Mouse (Mus musculus): ENCODE measurements around the gene Spink2. TPM values are rescaled to one million over a fixed set of nuclear protein-coding genes. Genes with fewer than 3 reads are reported as not detected.
"Not testable (repeated sequence)": the region's sequence is repeated elsewhere in the genome, so short reads cannot be mapped to it uniquely, and the experiment has no call there.

Spink2 gene
- total RNA-seq (2021), result not detected
- long read RNA-seq, experiment 1, result 0 reads
- long read RNA-seq, experiment 2, result 0 reads

DNA sequence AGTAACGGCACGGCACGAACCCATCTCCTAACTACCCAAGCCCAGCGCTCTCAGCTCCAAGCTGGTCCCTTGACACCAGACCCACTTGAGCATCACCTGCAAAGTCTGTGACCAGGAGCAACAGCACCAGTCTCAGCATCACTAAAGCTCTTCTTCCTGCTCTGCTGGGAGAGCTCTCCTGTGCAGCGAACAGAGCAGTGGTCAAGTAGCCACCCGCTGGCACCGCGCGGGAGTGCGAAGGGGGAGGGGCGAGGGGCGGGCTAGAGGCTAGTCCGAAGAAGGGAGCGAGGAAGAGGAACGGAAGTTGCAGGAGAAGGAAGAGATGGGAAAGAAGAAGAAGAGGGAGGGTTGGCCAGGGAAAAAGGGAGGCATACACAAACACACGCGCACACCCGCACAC lies at the start of gene Spink2:
Spink2 (minus strand) TSS at position 236 of the 400 bp plus-strand sequence.
- intact Hi-C loops (cut with DNase I), result no loop called here
- peak; percentile 13 to 27 for DNase-seq

- no peak for DNase-seq
- intact Hi-C loops (cut with DNase I), result no loop called here
Observed at GRCm38 (mm10) chr5:77260141-77260540, 48.9 kb upstream of the Spink2 start.

DNA sequence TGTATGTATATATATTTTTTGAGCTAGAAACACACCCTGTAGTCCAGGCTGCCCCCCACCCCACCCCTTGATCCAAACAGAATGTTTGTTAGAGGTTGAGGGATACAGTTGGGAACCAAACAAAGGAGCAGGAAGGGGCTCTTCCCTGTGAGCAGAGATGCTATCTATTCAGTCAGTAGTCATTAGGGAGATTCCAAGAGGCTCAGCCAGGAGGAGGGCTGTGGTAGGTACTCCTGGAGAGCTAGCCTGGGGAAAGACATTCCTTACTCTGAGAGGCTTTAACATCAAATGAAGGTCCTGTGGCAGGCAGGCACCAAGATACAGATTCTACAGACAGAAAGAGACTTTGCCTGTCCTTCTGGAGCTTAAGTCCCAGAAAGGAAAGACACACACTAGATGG lies 48.0 kb upstream of the Spink2 start:
- intact Hi-C loops (cut with DNase I), result no loop called here
- DNase-seq, result no peak

- intact Hi-C loops (cut with DNase I), result no loop called here
- DNase-seq, result no peak
Observed at GRCm38 (mm10) chr5:77257603-77258002, 46.3 kb upstream of the Spink2 start.

DNA sequence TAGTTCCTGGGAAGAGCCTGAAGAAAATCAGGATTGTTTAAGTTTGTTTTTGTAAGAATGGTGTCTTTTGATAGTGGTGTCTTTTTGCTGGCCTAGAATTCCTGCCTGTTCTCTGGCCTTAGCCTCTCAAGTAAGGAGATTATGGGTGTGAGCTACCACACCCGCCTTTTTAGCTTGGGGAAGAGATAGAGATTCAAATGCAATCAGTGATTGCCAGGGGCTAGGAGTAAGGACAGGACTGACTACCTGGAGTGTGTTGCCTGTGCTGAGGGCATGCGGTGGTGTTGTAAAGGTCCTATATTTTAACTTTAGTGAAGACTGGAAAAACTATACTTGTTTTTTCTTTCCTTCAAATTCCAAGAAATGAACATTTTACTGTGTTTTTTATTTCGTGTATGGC lies 43.1 kb upstream of the Spink2 start:
- intact Hi-C loops (cut with DNase I), result no loop called here
- no peak for DNase-seq

DNA sequence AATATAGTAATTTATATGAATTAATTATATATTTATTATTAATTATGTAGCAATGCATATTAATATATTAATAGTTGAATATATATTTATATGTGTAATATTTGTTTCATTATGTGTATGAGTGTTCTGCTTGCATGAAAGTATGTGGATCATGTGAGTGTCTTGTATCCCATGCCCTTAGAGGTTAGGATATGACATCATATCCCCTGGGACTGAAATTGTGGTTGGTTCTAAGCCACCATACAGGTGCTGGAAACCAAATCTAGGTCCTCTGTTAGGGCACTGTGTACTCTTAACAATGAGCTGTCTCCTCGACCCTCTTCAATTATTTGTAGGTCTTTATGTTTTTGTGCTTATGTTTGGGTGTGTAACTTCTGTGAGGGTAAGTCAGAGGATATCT lies 41.9 kb upstream of the Spink2 start:
- DNase-seq, result no peak
- intact Hi-C loops (cut with DNase I), result no loop called here

DNA sequence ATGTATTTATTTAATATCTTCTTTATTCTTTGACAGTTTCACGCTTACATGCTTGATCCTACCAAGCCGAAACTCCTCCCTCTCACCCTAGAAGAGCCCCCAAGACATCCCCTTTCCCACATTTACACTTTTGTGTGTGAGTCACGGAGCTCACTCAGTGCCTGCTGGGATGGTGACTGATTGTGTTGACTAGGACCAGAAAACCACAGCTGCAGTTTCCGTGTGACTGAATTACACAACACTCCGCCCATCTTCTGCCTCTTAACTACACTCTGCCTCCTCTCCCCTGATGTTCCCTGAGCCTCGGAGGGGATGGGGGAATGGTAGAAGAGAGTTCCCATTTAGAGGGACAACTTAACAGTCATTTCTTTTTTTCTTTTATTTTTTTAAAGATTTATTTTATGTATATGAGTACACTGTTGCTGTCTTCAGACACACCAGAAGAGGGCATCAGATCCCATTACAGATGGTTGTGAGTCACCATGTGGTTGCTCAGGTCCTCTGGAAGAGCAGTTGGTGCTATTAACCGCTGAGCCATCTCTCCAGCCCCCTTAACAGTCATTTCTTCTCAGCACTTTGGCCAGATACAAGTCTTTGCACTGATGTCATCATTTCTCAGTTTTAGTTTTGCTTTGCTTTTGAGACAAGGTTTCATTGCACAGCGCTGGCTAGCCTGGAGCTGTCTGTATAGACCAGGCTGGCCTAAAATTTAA lies 41.0 kb upstream of the Spink2 start:
- intact Hi-C loops (cut with DNase I), result no loop called here
- no peak for DNase-seq

DNA sequence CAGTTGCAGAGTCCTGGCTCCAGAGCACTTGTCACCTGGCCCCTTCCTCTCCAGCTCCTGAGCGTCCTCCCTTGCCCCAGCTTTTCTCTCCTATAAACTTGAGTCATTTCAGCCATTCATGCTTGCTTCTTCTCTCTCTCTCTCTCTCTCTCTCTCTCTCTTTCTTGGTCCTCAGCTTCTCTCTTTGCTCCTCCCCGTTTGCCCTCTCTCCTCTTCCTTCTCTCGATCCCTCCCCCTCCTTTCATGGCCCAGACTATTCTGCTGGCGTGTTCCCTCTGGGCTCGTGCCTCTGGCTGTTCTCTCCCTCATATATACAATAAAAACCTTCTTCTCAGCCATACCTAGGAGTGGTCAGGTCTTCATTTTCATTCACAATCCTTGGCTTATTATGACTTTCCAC lies 40.4 kb upstream of the Spink2 start:
- intact Hi-C loops (cut with DNase I), result no loop called here
- no peak for DNase-seq

GRCm38 (mm10) chr5:77250083-77250482 lies 38.8 kb upstream of the Spink2 start:
- intact Hi-C loops (cut with DNase I), result no loop called here
- no peak for DNase-seq

- intact Hi-C loops (cut with DNase I), result no loop called here
- no peak for DNase-seq
Observed at GRCm38 (mm10) chr5:77245787-77246671, 34.8 kb upstream of the Spink2 start.

DNA sequence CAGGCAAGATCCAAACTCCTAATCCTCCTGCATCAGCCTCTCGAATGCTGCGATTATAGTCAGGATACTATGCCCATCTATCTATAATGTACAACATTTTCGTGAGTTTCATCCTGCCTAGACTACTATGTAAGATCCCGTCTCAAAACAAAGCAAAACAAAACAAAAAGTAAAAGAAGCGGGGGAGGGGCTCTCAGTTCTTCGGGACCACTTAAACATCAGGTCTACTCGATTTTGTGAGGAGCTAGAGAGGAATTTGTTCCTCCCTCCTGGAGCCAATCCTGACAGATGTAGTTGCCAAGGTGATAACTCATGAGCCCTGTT lies 34.2 kb upstream of the Spink2 start:
- DNase-seq, result no peak
- intact Hi-C loops (cut with DNase I), result no loop called here

DNA sequence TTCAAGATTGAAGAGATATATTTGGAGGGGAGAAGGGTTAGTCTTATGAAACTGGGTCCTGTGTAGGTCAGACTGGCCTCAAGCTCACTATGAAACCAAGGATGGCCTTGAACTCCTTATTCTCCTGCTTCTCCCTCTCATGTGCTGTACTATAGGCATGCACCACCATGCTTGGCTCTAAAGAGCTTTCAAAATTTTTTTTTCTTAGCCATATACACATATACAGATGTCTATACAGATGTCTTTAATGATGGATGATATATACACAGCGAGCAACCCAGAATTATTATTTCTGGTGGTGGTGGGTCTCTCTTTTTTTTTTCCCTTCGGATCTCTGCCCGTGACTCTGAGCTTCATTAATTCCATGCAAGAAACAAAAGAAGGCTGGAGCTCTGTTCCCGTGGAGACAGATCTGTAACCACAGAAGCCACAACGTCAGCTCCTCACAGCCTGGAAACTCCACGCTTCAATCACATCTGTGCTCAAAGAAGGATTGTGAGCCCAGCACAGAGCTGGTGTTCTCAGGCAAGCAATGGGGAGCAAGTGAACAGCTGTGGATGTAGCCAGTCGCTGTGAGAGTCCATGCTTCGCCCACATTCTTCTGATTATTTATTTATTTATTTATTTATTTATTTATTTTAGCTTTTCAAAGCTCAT lies 33.2 kb upstream of the Spink2 start:
- intact Hi-C loops (cut with DNase I), result no loop called here
- no peak for DNase-seq

GRCm38 (mm10) chr5:77237104-77237503 lies 25.8 kb upstream of the Spink2 start:
- intact Hi-C loops (cut with DNase I), result no loop called here

GRCm38 (mm10) chr5:77234921-77235320 lies 23.6 kb upstream of the Spink2 start:
- DNase-seq, result no peak
- intact Hi-C loops (cut with DNase I), result no loop called here

More at GRCm38 (mm10) chr5:77237104-77237503, 25.8 kb upstream of the Spink2 start:
- no peak for DNase-seq

- DNase-seq; intact Hi-C loops (cut with DNase I): not testable (repeated sequence)
Observed at GRCm38 (mm10) chr5:77231863-77232262, 20.6 kb upstream of the Spink2 start.

DNA sequence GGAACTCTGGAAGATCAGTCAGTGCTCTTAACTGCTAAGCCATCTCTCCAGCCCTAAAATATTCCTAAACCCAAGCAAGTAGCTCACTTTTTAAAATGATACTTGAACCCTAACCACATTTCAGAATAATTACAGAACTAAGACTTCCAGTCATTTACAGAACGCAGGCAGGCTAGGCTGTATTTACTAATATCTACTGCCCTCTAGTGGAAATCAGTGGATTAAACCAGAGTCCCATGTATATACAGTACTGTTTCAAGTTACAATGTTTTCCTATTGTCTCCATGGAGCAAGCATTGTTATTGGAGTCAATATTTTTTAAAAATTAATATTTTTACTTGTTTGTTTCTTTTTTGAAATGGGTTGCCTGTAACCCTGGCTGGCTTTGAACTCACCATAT lies 17.7 kb upstream of the Spink2 start:
- intact Hi-C loops (cut with DNase I), result no loop called here
- DNase-seq, result no peak

GRCm38 (mm10) chr5:77223043-77223975 lies 12.0 kb upstream of the Spink2 start:
- DNase-seq, result no peak
- intact Hi-C loops (cut with DNase I), result no loop called here

DNA sequence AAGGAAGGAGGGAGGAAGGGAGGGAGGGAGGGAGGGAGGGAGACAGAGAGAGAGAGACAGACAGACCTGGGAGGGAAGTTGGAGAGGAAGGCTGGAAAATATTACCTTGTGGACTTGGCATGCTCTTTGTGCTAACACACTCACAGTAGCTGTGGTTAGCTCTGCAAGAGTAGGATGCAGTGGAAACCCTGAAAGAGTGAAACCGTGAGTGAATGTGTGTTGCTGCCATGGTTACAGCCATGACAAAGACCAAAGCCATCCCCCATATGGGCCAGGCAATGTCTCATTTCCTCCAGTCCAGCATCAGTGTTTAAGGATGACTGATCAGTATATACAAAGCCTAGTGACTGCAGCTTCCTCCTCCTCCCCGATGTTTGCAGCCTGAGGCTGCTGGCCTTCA lies 6.5 kb upstream of the Spink2 start:
- no peak for DNase-seq
- intact Hi-C loops (cut with DNase I), result loop anchor here (5.0 kb wide), 2 partner anchors 130 to 220 kb away; no protein-coding TSS in a partner anchor

DNA sequence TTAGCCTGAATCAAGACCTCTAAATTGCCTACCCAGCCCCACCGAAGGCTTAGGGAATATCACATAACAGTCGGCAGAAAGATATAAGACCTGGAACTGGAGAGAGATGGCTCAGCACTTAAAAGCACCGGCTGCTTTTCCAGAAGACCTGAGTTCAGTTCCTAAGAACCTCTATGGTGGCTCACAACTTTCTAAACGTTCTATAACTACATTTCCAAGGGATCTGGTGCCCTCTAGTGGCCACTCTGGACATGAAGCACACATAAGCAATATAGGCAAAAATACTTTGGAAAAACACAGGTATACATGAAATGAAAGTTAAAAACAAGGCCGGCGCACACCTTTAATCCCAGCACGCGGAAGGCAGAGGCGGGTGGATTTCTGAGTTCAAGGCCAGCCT lies 5.9 kb upstream of the Spink2 start:
- DNase-seq, result peak; percentile 38 to 56
- intact Hi-C loops (cut with DNase I), result loop anchor here (5.0 kb wide), 2 partner anchors 130 to 220 kb away; no protein-coding TSS in a partner anchor

- DNase-seq, result no peak
- intact Hi-C loops (cut with DNase I), result no loop called here
Observed at GRCm38 (mm10) chr5:77206134-77206533, 5.1 kb downstream of the Spink2 start.
